Mouse (Mus musculus): ENCODE data around the gene Cars2.

DNA sequence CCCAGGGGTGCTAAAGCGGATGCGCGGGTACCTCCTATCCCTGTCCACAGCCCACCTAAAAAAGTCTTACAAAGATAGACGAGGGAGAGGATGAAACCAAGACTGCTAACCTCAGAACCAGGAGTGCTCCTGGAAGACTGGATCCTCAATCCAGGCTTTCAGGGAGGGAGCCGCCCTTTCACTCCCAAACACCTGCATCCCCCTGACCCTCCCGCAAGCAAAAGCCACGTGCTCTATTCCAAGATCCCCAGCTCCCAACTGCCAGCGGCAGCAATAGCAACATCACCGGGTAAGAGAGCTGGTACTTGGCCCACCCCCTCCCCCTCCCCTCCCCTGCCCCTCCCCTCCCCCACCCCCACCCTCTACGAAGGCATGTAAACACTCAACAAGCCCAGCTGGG, 75.2 kb downstream of the Cars2 start:
- TF ChIP-seq CTCF (IDR thresholded peaks at IDR 0.05; ENCODE audit: low read depth, low read length) (no peak), POLR2A (IDR thresholded peaks at IDR 0.05; ENCODE audit: extremely low read depth, insufficient read depth, low read length) (no peak)
